Mouse (Mus musculus) midbrain, embryonic 11.5 days (tissue): ENCODE measurements around the gene Srd5a2. TPM values are rescaled to one million over a fixed set of nuclear protein-coding genes. Genes with fewer than 3 reads are reported as not detected.

Experiments used
- ATAC-seq: fragments of 200-750 bp; cut with Nextera tagmentation; 2 replicates; pipeline ENCODE4 v1.8.0; 2017; ENCODE audit warnings: moderate TSS enrichment, moderate library complexity; ENCODE audit not compliant: low FRiP score
- DNase-seq: peaks from one replicate; pipeline ENCODE4 v3.0.0; 2015; ENCODE audit warnings: low spot score; ENCODE audit errors: missing footprints
- H3K27ac ChIP-seq: fragments of 300-500 bp; sonication (generic); 2 replicates; pipeline ENCODE4 v1.5.1; 2014; ENCODE audit warnings: low read depth, low read length
- H3K27me3 ChIP-seq: fragments of 300-500 bp; sonication (generic); 2 replicates; pipeline ENCODE4 v1.6.1; 2014; ENCODE audit warnings: mild to moderate bottlenecking, low read length, moderate library complexity, mixed read lengths; ENCODE audit not compliant: control insufficient read depth, insufficient read depth
- H3K36me3 ChIP-seq: fragments of 300-500 bp; sonication (generic); 2 replicates; pipeline ENCODE4 v1.6.1; 2014; ENCODE audit warnings: mild to moderate bottlenecking, low read length, moderate library complexity, mixed read lengths; ENCODE audit not compliant: control insufficient read depth, insufficient read depth
- H3K4me1 ChIP-seq: fragments of 300-500 bp; sonication (generic); 2 replicates; pipeline ENCODE4 v1.6.1; 2014; ENCODE audit warnings: low read length; ENCODE audit not compliant: control insufficient read depth, insufficient read depth
- H3K4me2 ChIP-seq: fragments of 300-500 bp; sonication (generic); 2 replicates; pipeline ENCODE4 v1.6.1; 2014; ENCODE audit warnings: mild to moderate bottlenecking, moderate library complexity
- H3K4me3 ChIP-seq: fragments of 300-500 bp; sonication (generic); 2 replicates; pipeline ENCODE4 v1.5.1; 2014; ENCODE audit warnings: low read depth, low read length
- H3K9ac ChIP-seq: fragments of 300-500 bp; sonication (generic); 2 replicates; pipeline ENCODE4 v1.6.1; 2014; ENCODE audit warnings: low read length
- H3K9me3 ChIP-seq: fragments of 300-500 bp; sonication (generic); 2 replicates; pipeline ENCODE4 v1.6.1; 2016; ENCODE audit warnings: low read length; ENCODE audit not compliant: control insufficient read depth
- WGBS: fragments of 180-500 bp; shearing (Covaris S2); extraction: QIAGEN DNeasy Blood & Tissue Kit; methylation state at CpG from one replicate; pipeline ENCODE4 v1.1.7; 2014; 5-methylcytosine and 5-hydroxymethylcytosine counted together
- polyA plus RNA-seq: library from polyadenylated mRNA; unstranded; fragments of >200 nt; fragmentation: Nextera tagmentation; extraction: Ambion mirVana; gene quantifications from 2 replicates; pipeline ENCODE4 v1.2.1, GENCODE M21; 2014

Srd5a2 gene
- polyA plus RNA-seq, 1 experiment from 2014 or later = not detected

DNA sequence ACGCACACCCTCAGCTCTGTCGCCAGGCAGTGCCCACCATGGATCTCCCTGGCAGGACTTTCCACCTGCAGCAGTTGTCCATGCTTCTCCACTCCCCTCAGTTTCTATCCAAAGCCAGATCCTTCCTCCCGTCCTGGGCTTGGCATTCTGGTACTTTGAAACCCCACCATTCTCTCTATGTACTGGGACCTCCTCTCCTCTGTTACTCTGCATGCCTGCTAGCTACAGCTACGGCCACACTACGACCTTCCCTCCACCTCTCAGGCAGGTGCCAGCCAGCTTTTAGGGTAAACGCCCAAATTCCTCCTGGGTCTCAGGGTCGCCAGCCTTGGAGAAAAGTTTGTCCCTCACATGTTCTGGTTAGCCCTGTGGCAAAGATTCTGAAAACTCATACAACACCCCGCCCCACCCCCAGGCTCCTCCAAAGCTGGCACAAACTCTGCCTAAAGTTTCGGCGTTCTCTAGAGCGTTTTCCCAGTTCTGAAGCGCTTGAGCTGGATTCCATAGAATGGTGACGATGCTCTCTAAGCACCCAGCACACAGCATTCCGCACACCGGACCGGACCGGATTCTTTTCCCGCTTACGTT, 607 bp upstream of the Srd5a2 start:
- H3K27me3 ChIP-seq = peaks cover 35% of the 10 kb centered on the region
- H3K4me1 ChIP-seq = peaks cover 3% of the 10 kb centered on the region; the same call in 1 of the 2 replicates
- H3K27ac ChIP-seq = no peak overlapping the region
- 2% methylated on average over 19 of the region's 19 CpGs for WGBS
- no peak for ATAC-seq
- peak overlapping the region; percentile 42 for H3K4me2 ChIP-seq
- no peak overlapping the region for H3K9ac ChIP-seq
- DNase-seq = peak; percentile 90
- no peaks in the 10 kb centered on the region for H3K9me3 ChIP-seq
- H3K36me3 ChIP-seq = no peaks in the 10 kb centered on the region
- H3K4me3 ChIP-seq = peak overlapping the region; percentile 29; the same call in 1 of the 2 replicates

DNA sequence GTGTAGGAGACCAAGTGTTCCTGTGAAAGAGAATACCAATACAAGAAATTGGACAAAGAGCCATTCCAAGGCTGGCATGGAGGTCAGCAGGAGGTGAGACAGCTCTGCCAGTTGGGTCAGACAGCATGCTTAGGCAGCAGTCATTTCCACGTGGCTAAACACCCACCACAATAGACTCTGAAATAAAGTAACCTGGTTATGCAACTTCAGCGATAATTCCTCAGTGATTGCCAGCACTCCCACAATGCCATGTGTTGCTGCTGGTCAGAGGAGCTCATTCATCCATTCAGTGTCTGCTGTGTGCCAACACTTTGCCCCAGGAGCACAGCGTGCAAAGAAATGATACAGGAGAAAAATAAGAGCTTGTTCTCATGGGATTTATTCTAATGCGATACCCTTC, 4.0 kb downstream of the Srd5a2 start:
- Histone ChIP-seq H3K27me3 (peaks cover 25% of the 10 kb centered on the region), H3K27ac (no peak overlapping the region), H3K4me2 (no peak overlapping the region), H3K9me3 (no peaks in the 10 kb centered on the region), H3K9ac (no peak overlapping the region), H3K4me1 (peaks cover 3% of the 10 kb centered on the region; the same call in 1 of the 2 replicates), H3K36me3 (no peaks in the 10 kb centered on the region), H3K4me3 (no peak overlapping the region)
- 76% methylated on average over 4 of the region's 4 CpGs for WGBS
- no peak for ATAC-seq
- DNase-seq = no peak

DNA sequence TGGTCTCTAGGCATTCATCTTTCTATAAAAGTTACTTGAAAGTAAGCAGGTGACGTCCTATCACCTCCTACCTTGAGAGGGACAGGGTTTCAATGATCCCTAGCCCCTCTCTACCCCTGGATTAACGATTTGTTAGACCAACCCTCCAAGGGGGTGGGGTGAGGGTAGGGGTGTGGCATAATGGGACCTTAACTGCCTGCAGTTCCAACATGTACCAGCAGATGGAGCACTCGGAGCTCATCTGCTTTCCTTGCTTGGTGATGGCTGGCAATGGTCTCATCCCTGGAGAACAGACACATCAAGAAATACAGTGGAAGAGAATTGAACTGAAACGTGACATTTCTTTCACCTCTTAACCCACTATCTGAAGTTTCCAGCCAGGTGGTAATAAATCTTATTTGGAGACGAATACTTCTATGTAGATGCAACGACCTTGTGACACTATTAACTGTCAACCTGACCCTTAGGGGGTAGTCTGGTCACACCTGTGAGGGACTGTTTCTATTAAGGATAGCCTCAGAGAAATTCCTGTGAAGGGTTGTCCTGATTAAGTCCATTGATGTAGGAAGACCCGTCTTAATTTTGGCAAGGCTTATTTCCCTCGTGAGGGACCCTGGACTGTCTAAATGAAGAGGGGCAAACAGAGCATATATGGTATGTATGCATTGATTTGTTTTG, 27.1 kb downstream of the Srd5a2 start:
- DNase-seq (peak; percentile 99), ATAC-seq (peak; percentile 90)
- Histone ChIP-seq H3K4me3 (no peak overlapping the region), H3K27me3 (no peaks in the 10 kb centered on the region), H3K27ac (no peak overlapping the region), H3K4me2 (no peak overlapping the region), H3K4me1 (no peaks in the 10 kb centered on the region), H3K9ac (no peak overlapping the region), H3K36me3 (no peaks in the 10 kb centered on the region), H3K9me3 (no peaks in the 10 kb centered on the region)
- WGBS = 39% methylated on average over 8 of the region's 8 CpGs

DNA sequence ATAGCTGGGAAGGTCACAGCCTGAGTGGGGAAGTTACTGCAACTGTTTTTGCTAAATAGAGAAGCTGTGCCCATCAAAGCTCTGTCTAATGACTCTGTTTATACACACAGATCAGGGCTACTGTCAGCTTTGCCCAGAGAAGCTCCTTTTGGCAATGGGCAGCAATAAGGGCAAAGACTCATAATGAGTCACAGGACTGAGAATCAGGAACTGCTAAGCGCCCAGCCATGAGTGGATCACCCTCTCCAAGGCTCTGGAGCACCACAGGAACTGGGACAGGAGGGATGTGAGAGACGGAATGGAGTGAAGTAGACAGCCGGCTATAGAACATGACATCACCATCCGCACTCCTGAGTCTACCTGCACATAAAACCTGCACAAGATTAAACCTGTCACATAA, 29.4 kb downstream of the Srd5a2 start:
- no peak for DNase-seq
- H3K36me3 ChIP-seq = no peaks in the 10 kb centered on the region
- no peak overlapping the region for H3K4me3 ChIP-seq
- H3K27me3 ChIP-seq = no peaks in the 10 kb centered on the region
- H3K9me3 ChIP-seq = no peaks in the 10 kb centered on the region
- ATAC-seq = no peak
- no peaks in the 10 kb centered on the region for H3K4me1 ChIP-seq
- 83% methylated on average over 4 of the region's 4 CpGs for WGBS
- no peak overlapping the region for H3K4me2 ChIP-seq
- no peak overlapping the region for H3K27ac ChIP-seq
- no peak overlapping the region for H3K9ac ChIP-seq

DNA sequence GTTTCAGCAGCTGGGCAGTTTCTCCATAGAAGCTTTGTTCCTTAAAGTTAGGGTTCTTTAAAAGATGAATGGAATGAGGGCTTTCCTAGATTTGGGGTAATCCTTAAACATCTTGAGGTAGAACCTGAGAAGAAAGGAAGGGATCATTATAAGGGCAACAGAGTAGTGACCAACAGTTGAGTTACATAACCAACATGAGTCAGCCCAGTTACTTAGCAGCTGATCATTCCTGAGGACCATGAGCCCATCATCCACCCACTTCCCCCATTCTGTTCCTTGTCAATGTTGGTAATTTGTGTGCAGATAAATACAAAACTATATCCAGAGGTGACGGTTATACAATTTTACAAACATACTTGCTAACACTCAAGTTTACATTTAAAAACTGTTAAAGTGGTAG, 30.1 kb downstream of the Srd5a2 start:
- WGBS = 95% methylated on average over 1 of the region's 1 CpGs
- no peaks in the 10 kb centered on the region for H3K27me3 ChIP-seq
- ATAC-seq (no peak), DNase-seq (no peak)
- H3K4me2 ChIP-seq = no peak overlapping the region
- H3K36me3 ChIP-seq = no peaks in the 10 kb centered on the region
- H3K27ac ChIP-seq = no peak overlapping the region
- no peak overlapping the region for H3K4me3 ChIP-seq
- no peak overlapping the region for H3K9ac ChIP-seq
- H3K4me1 ChIP-seq = no peaks in the 10 kb centered on the region
- no peaks in the 10 kb centered on the region for H3K9me3 ChIP-seq

DNA sequence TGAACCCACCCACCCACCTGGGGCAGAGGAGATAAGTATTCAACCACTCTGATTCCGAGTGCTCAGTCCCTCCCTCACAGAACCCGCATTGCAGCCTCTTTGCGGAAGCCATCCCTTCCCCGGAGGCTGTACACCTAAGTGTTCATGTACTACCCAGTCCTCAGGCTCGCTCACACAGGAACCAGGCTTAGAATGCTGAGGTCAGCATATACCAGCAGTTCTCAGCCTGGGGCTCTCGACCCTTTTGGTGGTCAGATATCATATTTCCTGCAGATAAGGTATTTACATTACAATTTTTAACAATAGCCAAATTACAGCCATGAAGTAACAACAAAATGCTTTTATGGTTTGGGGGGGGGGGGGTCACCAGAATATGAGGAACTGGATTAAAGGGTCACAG, 32.6 kb downstream of the Srd5a2 start:
- ATAC-seq (no peak), DNase-seq (no peak)
- Histone ChIP-seq H3K36me3 (no peaks in the 10 kb centered on the region), H3K4me1 (no peaks in the 10 kb centered on the region), H3K27ac (no peak overlapping the region), H3K9me3 (no peaks in the 10 kb centered on the region), H3K4me3 (no peak overlapping the region), H3K4me2 (no peak overlapping the region), H3K27me3 (no peaks in the 10 kb centered on the region), H3K9ac (no peak overlapping the region)
- 87% methylated on average over 6 of the region's 6 CpGs for WGBS

DNA sequence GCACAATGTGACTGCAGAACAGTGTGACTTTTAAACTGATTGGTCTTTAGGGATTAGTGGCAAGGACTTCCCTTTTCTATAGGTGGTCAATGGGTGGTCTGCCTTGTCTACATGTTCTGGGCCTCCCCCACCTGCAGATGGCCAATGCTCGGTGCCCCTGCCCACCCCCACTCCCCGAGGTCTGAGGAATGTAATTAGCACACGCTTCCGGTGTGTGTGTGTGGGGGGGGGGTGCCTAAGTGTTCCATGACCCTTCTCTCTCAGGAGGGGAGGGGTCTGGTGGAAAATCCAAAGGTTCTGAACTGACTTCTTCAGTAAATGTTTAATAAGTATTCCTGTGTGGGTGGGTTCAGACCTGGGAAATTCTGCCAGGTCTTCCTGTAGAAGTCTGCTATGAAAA, 39.0 kb downstream of the Srd5a2 start:
- Histone ChIP-seq H3K9me3 (no peaks in the 10 kb centered on the region), H3K4me3 (no peak overlapping the region), H3K9ac (no peak overlapping the region), H3K4me1 (no peaks in the 10 kb centered on the region), H3K4me2 (no peak overlapping the region), H3K27me3 (no peaks in the 10 kb centered on the region), H3K27ac (no peak overlapping the region), H3K36me3 (no peaks in the 10 kb centered on the region)
- DNase-seq (no peak), ATAC-seq (no peak)
- WGBS = 54% methylated on average over 4 of the region's 4 CpGs

DNA sequence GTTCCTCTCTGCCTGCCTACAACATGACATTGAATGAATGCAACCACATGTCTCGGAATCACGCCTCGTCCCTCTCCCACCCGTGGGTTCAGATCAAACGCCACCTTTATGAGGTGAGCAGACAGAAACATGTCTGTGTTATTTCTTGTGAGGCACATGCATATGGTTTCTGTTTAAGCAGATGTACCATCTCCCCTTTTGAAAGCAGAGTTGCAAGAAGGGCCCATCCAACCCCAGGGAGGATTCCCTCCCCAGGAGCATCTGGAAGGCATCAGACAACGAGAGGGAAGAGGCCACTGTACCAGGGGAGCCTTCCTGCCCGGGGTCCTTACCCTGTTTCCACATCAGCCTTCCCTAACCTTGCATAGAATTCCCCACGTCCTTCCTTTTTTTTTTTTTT, 40.7 kb downstream of the Srd5a2 start:
- Histone ChIP-seq H3K4me1 (no peaks in the 10 kb centered on the region), H3K9me3 (no peaks in the 10 kb centered on the region), H3K36me3 (no peaks in the 10 kb centered on the region), H3K4me2 (no peak overlapping the region), H3K4me3 (no peak overlapping the region), H3K27ac (no peak overlapping the region), H3K27me3 (no peaks in the 10 kb centered on the region), H3K9ac (no peak overlapping the region)
- 79% methylated on average over 8 of the region's 8 CpGs for WGBS
- no peak for DNase-seq
- no peak for ATAC-seq

DNA sequence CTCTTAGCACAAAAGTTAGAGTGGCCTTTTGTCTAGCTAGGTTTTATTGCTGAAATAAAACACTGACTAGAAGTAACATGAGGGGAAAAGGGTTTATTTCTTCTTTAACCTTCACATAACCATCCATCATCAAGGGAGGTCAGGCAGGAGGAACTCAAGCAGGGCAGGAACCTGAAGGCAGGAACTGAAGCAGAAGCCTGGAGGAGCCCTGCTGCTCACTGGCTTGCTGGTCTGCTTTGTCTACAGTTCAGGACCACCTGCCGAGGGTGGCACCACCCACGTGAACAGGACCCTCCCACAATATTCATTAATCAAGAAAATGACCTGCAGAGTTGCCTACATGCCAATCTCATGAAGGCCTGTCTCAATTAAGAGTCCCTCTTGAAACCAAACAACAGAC, 45.3 kb downstream of the Srd5a2 start:
- H3K9me3 ChIP-seq = no peaks in the 10 kb centered on the region
- H3K36me3 ChIP-seq = no peaks in the 10 kb centered on the region
- H3K9ac ChIP-seq = no peak overlapping the region
- DNase-seq = no peak
- whole genome bisulfite sequencing = 75% methylated on average over 2 of the region's 2 CpGs
- ATAC-seq = no peak
- no peak overlapping the region for H3K27ac ChIP-seq
- H3K4me1 ChIP-seq = no peaks in the 10 kb centered on the region
- no peak overlapping the region for H3K4me3 ChIP-seq
- no peak overlapping the region for H3K4me2 ChIP-seq
- no peaks in the 10 kb centered on the region for H3K27me3 ChIP-seq
